Mouse (Mus musculus) erythroblast, adult 5-6 weeks (primary cell): ENCODE measurements around the gene Hhex. TPM values are rescaled to one million over a fixed set of nuclear protein-coding genes. Genes with fewer than 3 reads are reported as not detected.

Experiments
- ATAC-seq: replicated peaks from 2 replicates; pipeline ENCODE4 v1.8.0; 2016; ENCODE audit warnings: moderate number of reproducible peaks, mild to moderate bottlenecking, moderate TSS enrichment, inconsistent platforms; ENCODE audit not compliant: poor library complexity, low FRiP score, severe bottlenecking
- total RNA-seq, 2 experiments: library from RNA; stranded (forward) in 1 of 2; stranded (reverse) in 1 of 2; fragments of 150-400 nt in 1 of 2; fragments of 200-764, 138-1000 nt in 1 of 2; gene quantifications; 2 replicates each; pipeline versions ENCODE4 v1.2.3 to v1.2.4; 2015 to 2017; ENCODE audit warnings: low replicate concordance in 2 of 2

Hhex gene
- total RNA-seq, 2 experiments from 2014 or later, result 5.1 to 27.3 TPM

DNA sequence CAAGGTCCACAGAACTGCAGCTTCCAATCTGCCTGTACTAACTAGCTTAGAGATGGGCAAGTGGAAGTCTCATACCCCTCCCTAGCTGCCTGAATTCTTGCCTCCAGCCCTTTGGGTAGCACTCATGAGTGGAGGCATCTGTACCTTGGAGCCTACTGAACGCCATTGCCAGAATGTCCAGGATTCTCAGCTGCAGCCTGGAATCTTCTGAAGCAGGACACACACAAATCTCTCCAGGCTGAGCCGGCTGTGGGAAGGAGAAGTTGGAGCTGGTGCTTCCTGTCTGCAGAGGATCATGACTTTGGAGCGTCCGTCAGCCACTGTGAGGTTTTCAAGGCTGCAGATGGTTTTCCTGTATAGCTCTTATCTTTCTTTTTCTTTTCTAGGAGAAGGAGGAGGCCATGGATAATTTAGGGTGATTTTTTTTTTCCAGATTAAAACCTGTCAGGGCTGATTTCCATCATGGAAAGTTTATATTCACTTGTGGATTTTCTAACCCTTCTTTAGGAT lies 9.1 kb downstream of the Hhex start:
- no peak for ATAC-seq

DNA sequence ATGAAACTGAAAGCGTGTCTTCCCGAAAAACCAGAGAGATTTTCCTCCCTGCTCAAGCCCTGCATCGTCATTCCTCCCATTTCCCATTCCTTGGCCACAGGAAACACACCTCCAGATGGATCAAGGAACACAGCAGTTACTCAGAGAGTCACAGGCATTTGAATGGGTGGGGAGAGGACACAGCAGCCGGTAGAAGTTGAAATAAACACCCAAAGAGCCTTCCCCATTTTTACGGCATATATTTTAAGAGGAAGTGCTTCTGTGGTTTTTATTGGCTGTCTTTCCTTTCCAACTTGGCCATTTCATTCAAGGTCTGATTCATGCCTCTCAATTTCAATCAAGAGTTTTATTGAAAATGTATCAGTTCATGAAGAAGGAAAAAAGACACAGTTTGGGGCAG lies 13.6 kb downstream of the Hhex start:
- ATAC-seq, result no peak

DNA sequence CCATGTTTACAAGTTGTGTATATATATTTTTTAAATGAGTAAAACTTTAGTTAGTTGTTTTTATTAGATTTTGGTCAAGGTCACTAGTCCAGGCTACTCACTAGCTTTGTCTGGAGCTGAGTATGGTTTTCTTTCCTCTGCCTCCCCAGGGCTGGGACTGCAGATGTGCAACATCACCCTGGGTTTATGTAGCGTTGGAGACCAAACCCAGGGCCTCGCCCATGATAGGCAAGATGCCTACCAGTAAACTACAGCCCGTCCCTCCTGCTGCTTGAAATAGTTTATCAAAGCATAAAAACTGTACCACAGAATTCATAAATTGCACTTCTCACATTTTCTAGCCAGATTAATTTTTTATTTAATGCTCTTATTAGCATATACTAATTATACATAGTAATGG lies 14.6 kb downstream of the Hhex start:
- ATAC-seq, result no peak

DNA sequence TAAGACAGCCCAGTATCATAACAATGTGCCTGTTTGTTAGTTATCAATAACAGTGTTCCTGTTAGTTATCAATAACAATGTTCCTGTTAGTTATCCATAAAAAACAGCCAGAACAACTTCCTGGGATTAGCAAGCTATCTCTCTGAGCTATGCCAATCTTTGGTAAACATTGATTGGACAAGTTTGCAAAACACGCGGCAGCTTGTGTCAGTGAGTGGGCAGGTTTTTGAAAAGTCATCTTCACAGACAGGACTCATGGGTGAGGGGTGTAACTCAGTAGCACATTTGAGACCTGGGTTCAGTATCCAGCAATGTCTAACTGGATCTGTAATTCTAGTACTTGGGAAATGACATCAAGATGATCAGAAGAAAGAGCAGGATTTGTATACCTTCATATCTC lies 20.9 kb downstream of the Hhex start:
- no peak for ATAC-seq

DNA sequence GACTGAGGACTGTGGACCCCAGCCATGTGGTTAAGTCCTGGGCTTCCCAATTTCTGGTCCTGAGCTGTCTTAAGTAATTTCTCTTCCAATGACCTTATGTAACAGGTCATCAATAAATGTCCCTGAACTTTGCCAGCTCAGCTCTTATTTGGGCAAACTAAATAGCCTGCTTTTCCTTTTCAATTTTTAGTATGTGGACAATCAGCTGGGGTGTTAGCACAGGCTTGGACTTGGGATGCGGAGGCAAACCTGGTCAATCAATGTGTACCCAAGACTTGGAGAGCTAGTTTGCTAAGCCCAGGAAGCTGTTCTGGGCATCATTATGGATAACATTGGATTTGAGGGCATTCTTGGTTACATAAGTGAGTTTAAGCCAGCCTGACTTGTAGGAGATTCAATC lies 21.4 kb downstream of the Hhex start:
- no peak for ATAC-seq

DNA sequence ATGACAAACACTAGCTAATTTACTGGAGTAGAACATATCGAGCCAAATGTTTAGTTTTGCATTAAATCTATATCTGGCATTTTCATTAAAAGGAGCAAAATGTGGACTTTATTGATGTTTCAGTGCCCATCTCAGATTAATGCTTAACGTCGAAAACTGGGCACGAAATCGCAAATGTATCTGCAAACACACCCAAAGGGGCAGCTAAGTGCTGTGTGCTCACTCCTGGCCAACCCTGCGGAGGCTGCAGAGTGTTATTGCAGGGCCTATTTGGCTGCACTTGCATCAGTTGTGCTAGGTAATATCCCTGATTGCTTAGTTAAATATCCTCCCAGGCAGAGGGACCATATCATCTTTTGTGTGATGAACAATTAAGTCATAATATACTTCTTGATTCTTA lies 23.4 kb downstream of the Hhex start:
- no peak for ATAC-seq

DNA sequence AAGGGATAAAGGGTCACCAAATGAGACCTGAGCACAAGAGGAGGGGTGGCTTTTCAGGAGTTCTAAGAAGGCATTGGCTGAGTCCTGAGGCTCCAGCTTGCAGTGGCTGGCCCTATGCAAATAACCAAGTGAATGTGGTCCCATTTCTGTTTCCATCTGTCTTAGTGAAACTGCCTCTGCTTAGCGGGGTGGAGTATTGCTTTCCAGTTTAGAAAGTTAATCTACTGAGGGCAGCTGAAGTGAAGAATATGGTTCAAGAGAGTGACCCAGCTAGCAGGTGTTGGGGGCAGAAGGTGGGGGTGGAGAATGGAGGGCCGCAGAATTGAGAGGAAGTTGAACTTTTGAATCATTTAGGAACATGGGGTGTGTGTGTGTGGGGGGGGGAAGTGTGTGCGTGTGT lies 31.8 kb downstream of the Hhex start:
- ATAC-seq, result no peak

DNA sequence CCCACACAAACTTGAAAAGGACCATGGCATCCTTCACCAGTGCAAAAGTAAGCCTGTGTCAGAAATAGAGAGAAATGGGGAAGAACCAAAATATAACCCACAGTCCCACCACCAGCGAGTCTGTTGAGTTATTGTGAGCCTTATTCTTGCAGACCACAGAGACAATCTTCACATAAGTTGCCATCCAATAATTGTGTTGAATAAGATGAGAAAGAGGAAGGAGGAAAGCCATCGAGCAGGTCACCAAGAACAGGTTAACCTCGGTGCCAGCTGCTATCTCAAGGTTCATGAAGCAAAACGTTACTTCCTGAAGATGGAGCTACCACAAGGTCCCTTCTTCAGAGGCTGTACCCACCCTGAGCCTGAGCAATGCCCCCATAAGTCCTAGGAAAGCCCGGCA lies 32.4 kb downstream of the Hhex start:
- ATAC-seq, result no peak

DNA sequence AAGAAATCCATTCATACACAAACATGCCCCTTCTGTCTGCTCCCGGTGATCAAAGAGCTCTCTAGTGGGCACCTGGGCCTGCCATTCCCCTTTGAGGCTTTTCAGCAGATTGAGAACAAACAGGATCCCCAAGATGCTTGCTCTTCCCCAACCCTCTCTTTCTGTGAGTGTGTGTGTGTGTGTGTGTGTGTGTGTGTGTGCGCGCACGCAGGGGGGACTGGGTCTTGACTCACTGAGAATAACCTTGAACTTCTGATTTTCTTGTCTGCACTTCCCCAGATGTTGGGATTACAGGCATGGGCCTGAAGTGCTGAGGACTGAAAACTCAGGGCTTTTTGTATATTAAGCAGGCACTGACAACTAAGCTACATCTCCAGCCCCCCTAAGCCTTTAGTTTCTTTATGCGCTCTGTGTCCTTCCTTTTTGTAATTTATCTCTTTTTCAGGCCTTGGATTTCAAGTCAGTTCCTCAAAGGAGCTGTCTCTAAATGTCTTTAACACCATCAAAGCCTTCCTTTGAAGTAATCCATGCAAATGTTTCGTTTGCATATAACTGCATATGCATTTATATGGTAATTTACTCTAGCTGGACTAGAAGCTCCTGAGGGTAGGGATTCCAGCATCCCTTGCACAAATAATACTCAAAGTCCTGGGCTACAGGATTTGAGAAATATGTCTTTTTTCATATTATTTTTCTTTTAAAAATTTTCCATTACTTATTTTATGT lies 34.4 kb downstream of the Hhex start:
- ATAC-seq, result no peak

DNA sequence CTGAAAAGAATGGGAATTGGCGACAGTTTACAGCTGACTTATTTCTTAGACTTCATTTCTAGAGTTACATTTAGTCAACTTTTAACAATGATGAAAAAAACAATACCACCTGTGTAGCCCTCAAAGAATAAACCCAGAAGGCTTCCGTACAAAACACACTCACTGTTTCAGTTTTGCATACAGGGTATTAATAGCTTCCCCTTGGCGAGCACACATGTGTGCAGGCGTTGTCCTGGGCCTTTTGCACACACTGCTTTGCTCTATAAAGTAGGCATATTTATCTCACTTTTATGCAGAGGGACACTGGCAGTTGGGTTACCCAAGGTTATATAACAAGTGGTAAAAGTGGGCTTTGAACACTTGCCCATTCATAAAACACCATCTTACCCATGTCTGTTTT lies 37.1 kb downstream of the Hhex start:
- ATAC-seq, result no peak

DNA sequence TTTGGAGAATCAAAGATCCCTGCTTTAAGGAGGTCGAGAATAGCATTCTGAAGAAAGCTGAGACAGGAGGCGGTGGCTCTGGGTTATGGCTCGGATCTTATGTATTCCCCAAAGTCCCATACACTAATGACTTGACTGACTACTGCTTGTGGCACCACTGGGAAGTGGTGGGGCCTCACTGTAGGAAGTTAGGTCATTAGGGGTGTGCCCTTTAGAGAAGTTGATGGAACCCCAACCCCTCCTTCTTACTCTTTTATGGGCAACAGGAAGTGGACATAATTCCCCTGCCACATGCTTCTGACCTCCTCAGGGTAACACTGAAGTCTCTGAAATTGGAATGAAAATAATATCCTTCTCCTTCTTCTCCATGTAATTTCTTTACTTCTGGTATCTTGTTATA lies 38.0 kb downstream of the Hhex start:
- ATAC-seq, result no peak

DNA sequence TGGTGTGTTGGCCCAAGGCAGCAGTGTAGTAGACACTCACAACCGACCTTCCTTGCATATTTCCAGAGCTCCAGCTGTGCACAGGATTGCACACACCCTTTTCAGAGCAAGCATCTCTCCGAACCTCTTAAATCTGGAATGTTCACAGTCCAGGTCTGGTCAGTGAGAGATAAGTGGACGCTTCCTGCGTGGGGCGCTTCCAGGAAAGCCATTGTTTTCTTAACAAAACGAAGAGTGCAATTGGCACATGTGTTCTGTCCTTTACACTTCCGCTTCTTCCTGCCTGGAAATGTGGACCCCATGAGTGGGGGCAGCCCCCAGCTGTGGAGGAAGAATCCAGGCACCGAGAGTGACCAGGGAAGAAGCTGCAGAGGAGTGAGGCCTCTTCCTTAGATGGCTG lies 47.1 kb downstream of the Hhex start:
- ATAC-seq, result no peak

DNA sequence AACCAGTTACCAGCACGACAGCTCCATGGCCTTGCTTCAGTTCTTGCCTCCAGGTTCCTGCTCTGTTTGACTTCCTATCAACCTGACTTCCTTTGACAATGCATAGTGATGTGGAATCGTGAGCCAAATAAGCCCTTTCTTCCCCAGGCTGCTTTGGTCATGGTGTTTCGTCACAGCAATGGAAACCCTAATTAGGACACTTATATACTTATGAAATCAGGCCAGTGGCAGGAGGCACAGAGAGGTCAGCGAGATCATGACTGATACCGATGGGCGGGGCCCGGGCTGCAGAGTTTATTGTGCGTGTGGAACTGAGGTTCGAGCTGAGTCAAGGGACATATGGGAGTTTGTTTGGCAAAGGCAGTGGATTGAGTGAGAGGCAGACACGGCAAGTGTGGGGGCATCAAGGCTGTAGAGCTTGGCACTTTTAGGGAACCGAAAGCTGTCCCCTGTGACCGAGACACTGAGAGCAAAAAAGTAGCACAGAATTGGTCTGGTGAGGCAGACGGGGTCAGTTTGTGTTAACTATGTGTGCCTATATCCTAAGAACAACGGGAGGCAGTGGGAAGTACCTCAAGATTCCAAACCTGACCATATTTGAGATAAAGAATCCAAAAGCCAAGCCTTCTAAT lies 48.1 kb downstream of the Hhex start:
- ATAC-seq, result no peak

DNA sequence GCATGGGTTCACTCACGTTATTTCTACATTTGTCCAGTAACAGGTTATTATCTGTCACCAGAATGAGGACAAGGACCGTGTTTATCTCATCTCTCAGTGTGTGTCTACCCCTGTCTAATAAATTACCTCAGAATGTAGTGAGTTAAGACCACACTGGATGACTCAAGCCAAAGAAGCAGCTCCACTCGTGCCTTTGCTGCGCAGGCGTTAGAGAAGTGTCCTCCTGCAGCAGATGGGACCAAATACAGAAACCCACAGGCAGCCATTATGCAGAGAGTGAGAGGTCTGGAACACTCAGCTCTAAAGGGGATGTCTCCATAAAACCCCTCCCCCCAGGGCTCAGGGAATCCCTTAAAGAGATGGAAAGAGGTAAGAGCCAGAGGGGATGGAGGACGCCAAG lies 50.2 kb downstream of the Hhex start:
- ATAC-seq, result no peak

DNA sequence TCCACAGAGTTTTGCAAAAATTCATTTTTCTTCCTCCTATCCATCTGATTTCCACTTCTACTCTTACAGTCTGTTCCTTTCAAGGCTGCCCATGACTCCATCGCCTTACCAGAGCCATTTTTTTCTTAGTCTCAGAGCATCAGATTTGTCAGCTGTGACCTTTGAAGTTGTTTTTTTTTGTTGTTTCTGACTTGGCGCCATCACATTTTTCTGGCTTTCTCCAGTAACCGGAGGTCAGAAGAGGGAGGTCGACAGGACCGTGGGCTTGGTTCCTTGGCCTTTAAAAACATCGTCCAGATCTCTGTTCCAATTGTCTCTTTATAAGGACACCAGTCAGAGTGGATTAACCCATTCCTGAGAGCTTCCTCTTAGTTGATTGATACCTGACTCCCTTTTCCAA lies 52.2 kb downstream of the Hhex start:
- ATAC-seq, result no peak

DNA sequence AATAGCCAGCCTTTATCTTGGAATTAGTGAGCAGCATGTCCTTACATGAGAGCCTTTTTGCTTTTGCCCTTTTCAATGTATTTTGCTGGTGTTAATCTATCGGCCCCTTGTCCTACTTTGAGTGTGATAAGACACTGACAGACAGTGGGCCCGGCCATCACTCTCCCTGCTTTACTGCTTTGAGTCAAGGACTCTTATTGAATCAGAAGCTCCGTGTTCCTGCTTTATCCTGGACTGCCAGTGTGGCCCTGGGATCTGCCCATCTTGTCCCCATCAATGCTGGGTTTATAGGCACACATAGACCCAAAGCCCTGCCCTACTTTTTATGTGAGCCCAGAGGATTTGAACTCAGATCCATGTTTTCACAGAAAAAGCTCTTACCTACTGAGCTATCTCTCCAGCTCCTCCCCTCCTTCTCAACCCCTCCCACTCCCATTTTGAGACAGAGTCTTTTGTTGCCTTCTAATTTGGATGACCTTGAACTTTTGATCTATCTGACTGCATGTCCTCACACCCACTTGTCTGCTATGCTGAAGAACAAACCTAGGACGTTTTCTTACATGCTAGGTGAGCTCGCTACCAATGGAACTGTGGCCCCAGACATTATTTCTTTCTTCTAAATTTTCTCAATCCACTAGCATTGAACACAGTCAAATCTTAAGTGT lies 53.3 kb downstream of the Hhex start:
- ATAC-seq, result no peak

DNA sequence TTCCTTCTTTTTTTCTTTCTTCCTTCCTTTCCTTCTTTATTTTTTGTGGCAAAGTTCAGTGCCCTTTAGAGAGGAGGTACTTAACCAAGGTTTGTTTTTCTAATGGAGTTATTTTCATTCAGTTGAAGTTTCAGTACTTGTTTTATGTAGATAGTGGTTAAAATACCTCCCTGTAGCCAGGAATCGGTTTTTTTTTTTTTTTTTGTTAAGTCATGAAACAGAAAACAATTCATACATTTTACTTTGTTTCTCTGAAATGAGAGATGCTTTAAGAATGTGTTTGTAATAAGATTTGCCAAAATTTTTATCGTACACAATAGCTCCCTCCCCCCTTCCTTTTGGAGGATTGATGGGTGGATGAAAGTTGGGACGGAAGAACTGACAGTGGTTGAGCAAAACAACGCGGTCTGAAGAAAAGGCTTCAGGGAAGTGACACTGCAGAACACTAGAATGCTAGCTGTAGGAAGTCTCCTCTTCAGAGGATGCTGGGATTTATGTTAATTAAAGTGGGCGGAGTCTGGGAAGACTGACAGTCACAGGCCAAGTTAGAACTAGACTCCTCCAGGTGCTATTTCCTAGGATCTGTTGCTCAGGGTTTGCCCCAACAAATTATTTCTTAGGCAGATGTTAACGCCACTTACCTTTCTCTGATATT lies 54.1 kb downstream of the Hhex start:
- ATAC-seq, result no peak
